Mouse (Mus musculus): Measurements from ENCODE around the gene Cops6. TPM values are rescaled to one million over a fixed set of nuclear protein-coding genes. Genes with fewer than 3 reads are reported as not detected.

The Cops6 gene
- 205 TPM for polyA plus RNA-seq (2015; fragmentation: Illumina TruSeq; extraction: RNeasy Lipid Tissue Mini Kit (QIAGEN cat#74804); ENCODE audit: low read depth, low replicate concordance)

DNA sequence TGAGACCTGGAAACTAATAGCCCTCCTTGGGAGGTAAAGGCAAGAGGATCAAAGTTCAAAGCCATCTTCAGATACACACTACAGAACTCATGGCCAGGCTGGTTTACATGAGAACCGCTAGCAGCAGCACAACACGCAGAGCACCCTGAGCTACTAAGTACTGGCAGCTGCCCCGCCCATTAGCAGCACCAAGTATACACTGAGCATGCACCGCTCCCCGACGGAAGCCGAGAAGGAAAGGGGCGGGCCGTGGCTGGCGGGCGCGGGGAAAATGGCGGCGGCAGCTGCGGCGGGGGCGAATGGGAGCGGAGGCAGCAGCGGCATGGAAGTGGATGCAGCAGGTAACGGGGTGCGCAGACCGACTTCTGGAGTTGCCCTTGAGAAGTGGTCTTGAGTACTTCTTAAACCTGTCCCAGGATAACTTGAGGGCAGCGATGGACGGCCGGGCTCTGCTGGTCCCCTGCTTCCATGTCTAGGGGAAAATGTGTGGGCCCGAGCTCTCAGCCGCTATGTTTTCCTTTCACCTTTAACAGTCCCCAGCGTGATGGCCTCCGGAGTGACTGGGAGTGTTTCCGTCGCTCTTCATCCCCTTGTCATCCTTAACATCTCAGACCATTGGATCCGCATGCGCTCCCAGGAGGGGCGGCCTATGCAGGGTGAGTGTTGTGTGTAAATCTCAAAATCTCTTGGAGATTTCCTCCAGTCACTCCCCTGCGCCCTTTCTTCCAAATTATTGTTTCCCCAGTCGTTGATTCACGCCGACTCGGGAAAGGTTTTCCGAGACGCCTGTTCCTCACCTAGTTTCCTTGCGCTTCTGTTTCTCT is at the start of gene Cops6:
TSS of gene Cops6 (plus strand) at position 230 of the 824 bp plus-strand sequence.

DNA sequence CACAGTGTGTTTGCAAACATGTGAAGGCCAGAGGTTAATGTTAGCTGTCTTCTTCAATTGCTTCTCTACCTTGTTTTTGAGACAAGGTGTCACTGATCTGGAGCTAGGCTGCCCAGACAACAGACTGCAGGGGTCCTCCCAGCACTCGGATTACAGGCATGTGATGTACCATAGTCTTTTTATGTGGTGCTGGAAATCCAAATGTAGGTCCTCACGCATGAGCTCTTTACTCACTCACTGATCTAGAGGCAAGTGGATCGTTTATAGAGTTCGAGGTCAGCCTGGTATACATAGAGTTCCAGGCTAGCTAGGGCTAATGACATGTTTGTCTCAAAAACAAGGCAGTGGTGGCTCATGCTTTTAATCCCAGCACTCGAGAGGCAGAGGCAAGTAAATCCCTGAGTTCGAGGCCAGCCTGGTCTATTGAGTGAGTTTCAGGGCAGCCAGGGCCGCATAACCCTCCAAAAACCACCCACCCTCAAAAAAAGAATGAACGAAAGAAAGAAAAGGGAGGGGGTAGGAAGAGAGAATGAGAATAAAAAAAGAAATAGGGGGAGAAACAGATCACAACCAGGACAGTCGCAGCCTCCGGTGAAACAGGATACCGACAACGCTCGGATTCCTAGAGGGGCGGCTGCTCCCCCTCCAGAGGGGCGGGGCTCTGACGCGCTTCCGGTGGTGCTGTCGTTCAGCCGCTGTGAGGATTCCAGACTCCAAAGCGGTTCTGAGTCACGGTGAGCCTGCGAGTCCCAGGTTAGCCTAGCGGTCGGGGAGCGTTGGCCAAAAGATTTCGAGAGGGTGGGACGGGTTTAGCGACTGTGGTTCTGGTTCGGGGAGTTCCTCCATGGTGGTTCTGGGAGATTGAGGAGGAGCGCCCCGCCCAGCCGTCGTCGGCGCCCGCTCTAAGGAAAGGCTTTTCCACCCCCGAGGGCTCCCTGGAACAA is 44.3 kb upstream of the Cops6 start, which contains the start of gene Zscan21:
TSS of gene Zscan21 (plus strand) at position 649 of the 944 bp plus-strand sequence.

DNA sequence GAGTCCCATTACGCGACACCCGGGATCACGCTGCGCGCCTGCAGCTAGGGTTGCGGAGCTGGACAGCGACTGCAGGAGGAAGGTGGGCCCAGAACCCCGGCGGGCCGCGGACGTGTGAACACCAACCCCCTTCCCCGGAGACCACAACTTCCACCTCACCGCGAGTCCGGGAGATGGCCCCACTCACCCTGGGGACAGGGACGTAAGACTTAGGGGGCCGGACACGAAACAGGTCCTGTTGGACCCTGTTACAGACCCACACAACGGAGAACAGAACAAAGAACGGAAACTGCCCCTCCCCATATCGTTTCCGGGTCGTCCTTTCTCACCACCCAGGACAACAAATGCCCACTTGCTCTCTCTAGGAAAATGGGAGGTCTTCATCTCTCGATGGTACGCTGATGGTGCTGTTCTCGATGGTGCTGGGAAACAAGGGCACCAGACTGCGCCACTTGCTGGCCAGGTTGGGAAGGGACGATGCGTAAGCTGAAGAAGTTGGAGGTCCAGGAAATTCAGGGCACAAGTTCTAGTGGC is 5.4 kb upstream of the Cops6 start, which contains the start of gene Zfp113:
TSS of gene Zfp113 (minus strand) at position 302 of the 534 bp plus-strand sequence.

DNA sequence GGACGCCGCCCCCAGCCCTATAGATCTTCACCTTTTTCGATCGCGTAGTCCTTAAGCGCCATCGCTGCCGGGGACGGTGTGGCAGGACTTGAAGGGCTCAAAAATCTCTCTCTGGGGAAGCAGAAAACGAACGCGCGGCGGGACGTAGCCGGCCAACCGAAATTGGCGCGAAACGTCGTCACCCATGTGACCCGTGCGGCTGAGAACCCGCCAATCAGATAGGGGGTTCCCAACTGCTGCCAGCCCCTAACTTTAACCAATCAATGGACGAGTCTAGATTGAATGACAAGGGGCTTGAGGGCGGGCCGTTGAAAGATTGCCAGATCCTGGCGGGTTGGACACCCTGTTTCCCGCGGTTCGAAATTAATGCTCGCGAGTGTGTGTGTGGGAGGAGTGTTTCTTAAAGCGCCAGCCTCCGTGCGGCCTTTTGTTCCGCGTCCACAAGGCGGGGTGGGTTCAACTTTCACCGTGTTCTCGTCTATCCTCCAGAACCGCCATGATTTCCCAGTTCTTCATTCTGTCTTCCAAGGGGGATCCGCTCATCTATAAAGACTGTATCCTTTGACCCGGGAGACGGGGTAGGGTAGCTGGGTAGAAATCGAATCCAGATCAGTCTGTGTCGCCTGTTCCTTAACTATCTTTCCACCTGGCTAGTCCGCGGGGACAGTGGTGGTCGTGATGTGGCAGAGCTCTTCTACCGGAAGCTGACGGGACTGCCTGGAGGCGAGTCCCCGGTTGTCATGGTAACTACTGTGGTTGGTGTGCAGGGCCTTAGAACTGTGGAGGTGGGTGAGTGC is 11.0 kb downstream of the Cops6 start, which contains the start of the genes Ap4m1 and Mcm7:
TSS of gene Ap4m1 (plus strand) at position 308 of the 797 bp plus-strand sequence.
TSS of gene Mcm7 (minus strand) at position 728 of the 797 bp plus-strand sequence.

DNA sequence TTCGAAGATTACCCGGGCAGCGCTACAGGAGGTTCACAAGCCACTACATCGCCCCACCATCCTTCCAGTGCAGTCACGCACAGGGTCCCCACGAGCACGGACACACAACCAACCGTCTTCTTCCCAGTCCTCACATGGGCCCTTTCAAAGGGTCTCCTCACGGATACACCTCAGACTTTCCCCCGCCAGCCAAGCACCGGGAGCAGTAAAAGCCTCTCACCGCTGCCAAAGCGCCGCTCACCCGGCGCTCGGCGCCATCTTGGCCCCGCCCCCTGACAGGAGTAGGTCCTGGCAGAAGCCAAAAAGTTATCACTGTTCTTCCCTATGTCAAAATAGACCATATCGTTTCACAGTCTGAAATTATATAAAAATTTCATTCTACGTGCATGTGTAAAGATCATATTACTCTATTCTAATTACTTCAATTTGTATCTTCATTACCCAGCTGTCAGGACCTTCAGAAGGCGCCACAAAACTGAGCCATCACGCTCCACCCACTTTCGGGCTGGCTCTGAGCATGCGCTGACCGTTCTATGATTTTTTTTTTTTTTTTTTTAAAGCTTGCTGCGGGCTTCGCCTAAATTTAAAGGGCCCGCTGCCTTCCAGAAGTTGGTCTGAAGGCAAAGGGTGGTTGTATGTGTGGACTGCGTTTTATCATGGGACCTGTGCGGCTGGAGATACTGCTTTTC is 26.2 kb downstream of the Cops6 start, which contains the start of the genes Taf6 and Cnpy4:
TSS of gene Taf6 (minus strand) at position 502 of the 689 bp plus-strand sequence.
TSS of gene Cnpy4 (plus strand) at position 536 of the 689 bp plus-strand sequence.

DNA sequence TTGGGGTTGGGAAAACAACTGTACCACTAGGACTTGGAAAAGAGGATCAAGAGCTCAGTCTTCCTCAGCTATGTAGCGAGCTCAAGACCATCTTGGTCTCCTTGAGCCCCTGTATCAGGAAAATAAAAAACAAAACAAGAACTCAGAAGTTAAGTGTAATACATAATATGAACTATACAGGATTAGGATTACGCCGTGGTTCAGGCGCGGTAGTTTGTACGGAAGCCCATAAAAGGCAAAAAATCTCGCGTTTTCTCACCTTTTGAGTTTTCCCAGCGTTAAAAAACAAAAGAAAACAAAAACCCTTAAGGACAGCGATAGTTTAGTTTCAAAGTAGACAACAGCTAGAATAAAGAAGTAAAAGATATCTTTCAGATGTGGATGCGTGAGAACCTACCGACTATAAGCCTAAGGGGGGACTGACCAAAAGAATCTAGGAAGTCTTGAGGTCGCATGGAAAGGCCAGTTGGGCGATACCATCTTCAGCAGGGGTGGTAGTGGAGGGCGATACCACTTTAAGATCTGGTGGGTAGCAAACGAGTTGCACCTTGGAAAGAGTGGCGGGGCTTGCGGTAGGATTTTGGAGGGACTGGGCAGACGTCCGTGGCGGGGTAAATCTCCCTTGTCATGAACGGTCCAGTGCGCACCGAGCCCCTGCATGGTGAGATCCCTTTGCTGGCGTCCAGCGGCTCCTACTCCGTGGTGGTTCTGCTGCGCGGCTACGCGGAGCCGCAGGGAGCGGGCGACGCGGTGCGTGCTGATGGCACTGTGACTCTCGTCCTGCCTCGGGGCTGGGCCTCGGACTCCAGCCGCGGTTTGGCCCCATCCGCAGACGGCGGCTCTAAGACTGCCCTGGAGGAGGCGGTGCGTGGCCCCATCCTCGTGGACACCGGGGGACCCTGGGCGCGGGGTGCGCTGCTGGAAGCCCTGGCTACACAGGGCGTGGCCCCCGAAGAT is 33.2 kb downstream of the Cops6 start, which contains the start of gene Mblac1:
TSS of gene Mblac1 (plus strand) at position 544 of the 957 bp plus-strand sequence.

Other genes with a start within 250 kb of the Cops6 start
- 1.1 TPM for gene Cyp3a13, start 239.5 kb upstream of the Cops6 start, polyA plus RNA-seq (2015; fragmentation: Illumina TruSeq; extraction: RNeasy Lipid Tissue Mini Kit (QIAGEN cat#74804); ENCODE audit: low read depth, low replicate concordance)
- 48.5 TPM for gene Gjc3, start 198.0 kb upstream of the Cops6 start, polyA plus RNA-seq (2015; fragmentation: Illumina TruSeq; extraction: RNeasy Lipid Tissue Mini Kit (QIAGEN cat#74804); ENCODE audit: low read depth, low replicate concordance)
- 0.52 TPM for gene Azgp1, start 179.6 kb upstream of the Cops6 start, polyA plus RNA-seq (2015; fragmentation: Illumina TruSeq; extraction: RNeasy Lipid Tissue Mini Kit (QIAGEN cat#74804); ENCODE audit: low read depth, low replicate concordance)
- not detected for gene Smok3a, start 139.8 kb upstream of the Cops6 start, polyA plus RNA-seq (2015; fragmentation: Illumina TruSeq; extraction: RNeasy Lipid Tissue Mini Kit (QIAGEN cat#74804); ENCODE audit: low read depth, low replicate concordance)
- gene Smok3b, start 139.6 kb upstream of the Cops6 start, polyA plus RNA-seq (2015; fragmentation: Illumina TruSeq; extraction: RNeasy Lipid Tissue Mini Kit (QIAGEN cat#74804); ENCODE audit: low read depth, low replicate concordance) = not detected
- not detected for gene Smok3c, start 107.9 kb upstream of the Cops6 start, polyA plus RNA-seq (2015; fragmentation: Illumina TruSeq; extraction: RNeasy Lipid Tissue Mini Kit (QIAGEN cat#74804); ENCODE audit: low read depth, low replicate concordance)
- gene Zkscan1, start 76.0 kb upstream of the Cops6 start, polyA plus RNA-seq (2015; fragmentation: Illumina TruSeq; extraction: RNeasy Lipid Tissue Mini Kit (QIAGEN cat#74804); ENCODE audit: low read depth, low replicate concordance) = 15.8 TPM
- gene Zscan21, start 44.2 kb upstream of the Cops6 start, polyA plus RNA-seq (2015; fragmentation: Illumina TruSeq; extraction: RNeasy Lipid Tissue Mini Kit (QIAGEN cat#74804); ENCODE audit: low read depth, low replicate concordance) = 19.4 TPM
- 10.5 TPM for gene Zfp113, start 5.3 kb upstream of the Cops6 start, polyA plus RNA-seq (2015; fragmentation: Illumina TruSeq; extraction: RNeasy Lipid Tissue Mini Kit (QIAGEN cat#74804); ENCODE audit: low read depth, low replicate concordance)
- gene Ap4m1, start 10.9 kb downstream of the Cops6 start, polyA plus RNA-seq (2015; fragmentation: Illumina TruSeq; extraction: RNeasy Lipid Tissue Mini Kit (QIAGEN cat#74804); ENCODE audit: low read depth, low replicate concordance) = 18.4 TPM
- gene Mcm7, start 11.4 kb downstream of the Cops6 start, polyA plus RNA-seq (2015; fragmentation: Illumina TruSeq; extraction: RNeasy Lipid Tissue Mini Kit (QIAGEN cat#74804); ENCODE audit: low read depth, low replicate concordance) = 18.1 TPM
- gene Taf6, start 26.4 kb downstream of the Cops6 start, polyA plus RNA-seq (2015; fragmentation: Illumina TruSeq; extraction: RNeasy Lipid Tissue Mini Kit (QIAGEN cat#74804); ENCODE audit: low read depth, low replicate concordance) = 35.8 TPM
- 13.7 TPM for gene Cnpy4, start 26.4 kb downstream of the Cops6 start, polyA plus RNA-seq (2015; fragmentation: Illumina TruSeq; extraction: RNeasy Lipid Tissue Mini Kit (QIAGEN cat#74804); ENCODE audit: low read depth, low replicate concordance)
- gene Mblac1, start 33.2 kb downstream of the Cops6 start, polyA plus RNA-seq (2015; fragmentation: Illumina TruSeq; extraction: RNeasy Lipid Tissue Mini Kit (QIAGEN cat#74804); ENCODE audit: low read depth, low replicate concordance) = 5.7 TPM
- gene Nxpe5, start 64.8 kb downstream of the Cops6 start, polyA plus RNA-seq (2015; fragmentation: Illumina TruSeq; extraction: RNeasy Lipid Tissue Mini Kit (QIAGEN cat#74804); ENCODE audit: low read depth, low replicate concordance) = not detected
- 90.5 TPM for gene Lamtor4, start 94.4 kb downstream of the Cops6 start, polyA plus RNA-seq (2015; fragmentation: Illumina TruSeq; extraction: RNeasy Lipid Tissue Mini Kit (QIAGEN cat#74804); ENCODE audit: low read depth, low replicate concordance)
- gene BC037034, start 103.0 kb downstream of the Cops6 start, polyA plus RNA-seq (2015; fragmentation: Illumina TruSeq; extraction: RNeasy Lipid Tissue Mini Kit (QIAGEN cat#74804); ENCODE audit: low read depth, low replicate concordance) = 48.4 TPM
- gene Gal3st4, start 111.8 kb downstream of the Cops6 start, polyA plus RNA-seq (2015; fragmentation: Illumina TruSeq; extraction: RNeasy Lipid Tissue Mini Kit (QIAGEN cat#74804); ENCODE audit: low read depth, low replicate concordance) = 3.6 TPM
- not detected for gene Gm43720, start 118.9 kb downstream of the Cops6 start, polyA plus RNA-seq (2015; fragmentation: Illumina TruSeq; extraction: RNeasy Lipid Tissue Mini Kit (QIAGEN cat#74804); ENCODE audit: low read depth, low replicate concordance)
- gene Gpc2, start 118.9 kb downstream of the Cops6 start, polyA plus RNA-seq (2015; fragmentation: Illumina TruSeq; extraction: RNeasy Lipid Tissue Mini Kit (QIAGEN cat#74804); ENCODE audit: low read depth, low replicate concordance) = 3.5 TPM
- 1.1 TPM for gene Stag3, start 119.2 kb downstream of the Cops6 start, polyA plus RNA-seq (2015; fragmentation: Illumina TruSeq; extraction: RNeasy Lipid Tissue Mini Kit (QIAGEN cat#74804); ENCODE audit: low read depth, low replicate concordance)
- not detected for gene Pvrig, start 180.9 kb downstream of the Cops6 start, polyA plus RNA-seq (2015; fragmentation: Illumina TruSeq; extraction: RNeasy Lipid Tissue Mini Kit (QIAGEN cat#74804); ENCODE audit: low read depth, low replicate concordance)

All from brain, adult 10 weeks (tissue).